Mouse (Mus musculus): ENCODE measurements at regions not wholly inside any gene's neighbourhood (a gene's known extent, or its start where the extent isn't known, plus 50 kb on each side); places are given as distances from the start of the nearest gene placed in this dataset.

GRCm38 (mm10) chr1:23462411-23462810, 64.8 kb upstream of the Ogfrl1 start:
- no peaks in the 10 kb centered on the region for H3K9me3 ChIP-seq (ENCODE audit: control insufficient read depth, insufficient read depth, low read depth, low read length)
- H3K9ac ChIP-seq (ENCODE audit: insufficient read depth, low read depth, low read length, poor library complexity, severe bottlenecking): no peak overlapping the region
- no peak for TF ChIP-seq MAFK (IDR thresholded peaks at IDR 0.05; ENCODE audit: insufficient read depth, low read depth, low read length)
- TF ChIP-seq ZNF384 (IDR thresholded peaks at IDR 0.05; ENCODE audit: low read depth, low read length): no peak
- TF ChIP-seq CHD2 (IDR thresholded peaks at IDR 0.05; ENCODE audit: low read depth, low read length): no peak
- TF ChIP-seq HCFC1 (IDR thresholded peaks at IDR 0.05; ENCODE audit: borderline replicate concordance, insufficient read depth, low read length): no peak
- TF ChIP-seq ZC3H11A (IDR thresholded peaks at IDR 0.05; ENCODE audit: borderline replicate concordance, low read depth, low read length): no peak
- H3K36me3 ChIP-seq (ENCODE audit: control insufficient read depth, insufficient read depth, low read length, poor library complexity, severe bottlenecking): no peaks in the 10 kb centered on the region
- no peak for DNase-seq (ENCODE audit: low read depth, low spot score)
- H3K4me3 ChIP-seq (ENCODE audit: insufficient read depth in 1 of 2, low read depth in 1 of 2, low read length in 2 of 2, poor library complexity in 1 of 2, severe bottlenecking in 1 of 2): no peak overlapping the region
- in situ Hi-C loops (cut with MboI; ENCODE audit: low sequenced_read_pairs in 2 of 2, unreplicated experiment in 2 of 2): no loop called here
- H3K4me1 ChIP-seq (ENCODE audit: control insufficient read depth in 2 of 2, insufficient read depth in 2 of 2, low read length in 2 of 2, poor library complexity in 1 of 2): no peaks in the 10 kb centered on the region
- no peak overlapping the region for H3K27ac ChIP-seq (ENCODE audit: insufficient read depth, low read depth, low read length, poor library complexity, severe bottlenecking)

- Histone ChIP-seq H3K36me3 (ENCODE audit: control insufficient read depth, insufficient read depth, low read length, poor library complexity, severe bottlenecking) (no peaks in the 10 kb centered on the region), H3K27ac (ENCODE audit: insufficient read depth, low read depth, low read length, poor library complexity, severe bottlenecking) (no peak overlapping the region), H3K9me3 (ENCODE audit: control insufficient read depth, insufficient read depth, low read depth, low read length) (no peaks in the 10 kb centered on the region), H3K9ac (ENCODE audit: insufficient read depth, low read depth, low read length, poor library complexity, severe bottlenecking) (no peak overlapping the region), H3K4me3 (ENCODE audit: insufficient read depth in 1 of 2, low read depth in 1 of 2, low read length in 2 of 2, poor library complexity in 1 of 2, severe bottlenecking in 1 of 2) (no peak overlapping the region), H3K4me1 (ENCODE audit: control insufficient read depth in 2 of 2, insufficient read depth in 2 of 2, low read length in 2 of 2, poor library complexity in 1 of 2) (no peaks in the 10 kb centered on the region)
- no peak for DNase-seq (ENCODE audit: low read depth, low spot score)
- no peak for TF ChIP-seq ZNF384 (IDR thresholded peaks at IDR 0.05; ENCODE audit: low read depth, low read length)
- TF ChIP-seq MAFK (IDR thresholded peaks at IDR 0.05; ENCODE audit: insufficient read depth, low read depth, low read length): no peak
- TF ChIP-seq HCFC1 (IDR thresholded peaks at IDR 0.05; ENCODE audit: borderline replicate concordance, insufficient read depth, low read length): no peak
- no peak for TF ChIP-seq ZC3H11A (IDR thresholded peaks at IDR 0.05; ENCODE audit: borderline replicate concordance, low read depth, low read length)
- in situ Hi-C loops (cut with MboI; ENCODE audit: low sequenced_read_pairs in 2 of 2, unreplicated experiment in 2 of 2): no loop called here
Observed at GRCm38 (mm10) chr1:23464081-23464480, 66.5 kb upstream of the Ogfrl1 start.

- in situ Hi-C loops (cut with MboI; ENCODE audit: low sequenced_read_pairs in 2 of 2, unreplicated experiment in 2 of 2): no loop called here
- Histone ChIP-seq H3K4me3 (ENCODE audit: insufficient read depth in 1 of 2, low read depth in 1 of 2, low read length in 2 of 2, poor library complexity in 1 of 2, severe bottlenecking in 1 of 2) (no peak overlapping the region), H3K4me1 (ENCODE audit: control insufficient read depth in 2 of 2, insufficient read depth in 2 of 2, low read length in 2 of 2, poor library complexity in 1 of 2) (no peaks in the 10 kb centered on the region), H3K36me3 (ENCODE audit: control insufficient read depth, insufficient read depth, low read length, poor library complexity, severe bottlenecking) (no peaks in the 10 kb centered on the region), H3K9ac (ENCODE audit: insufficient read depth, low read depth, low read length, poor library complexity, severe bottlenecking) (no peak overlapping the region), H3K9me3 (ENCODE audit: control insufficient read depth, insufficient read depth, low read depth, low read length) (no peaks in the 10 kb centered on the region), H3K27ac (ENCODE audit: insufficient read depth, low read depth, low read length, poor library complexity, severe bottlenecking) (no peak overlapping the region)
- TF ChIP-seq MAFK (IDR thresholded peaks at IDR 0.05; ENCODE audit: insufficient read depth, low read depth, low read length): no peak
- TF ChIP-seq ZC3H11A (IDR thresholded peaks at IDR 0.05; ENCODE audit: borderline replicate concordance, low read depth, low read length): no peak
- TF ChIP-seq HCFC1 (IDR thresholded peaks at IDR 0.05; ENCODE audit: borderline replicate concordance, insufficient read depth, low read length): no peak
- no peak for TF ChIP-seq ZNF384 (IDR thresholded peaks at IDR 0.05; ENCODE audit: low read depth, low read length)
- TF ChIP-seq CHD2 (IDR thresholded peaks at IDR 0.05; ENCODE audit: low read depth, low read length): no peak
- DNase-seq (ENCODE audit: low read depth, low spot score): no peak
Observed at GRCm38 (mm10) chr1:23466340-23466739, 68.8 kb upstream of the Ogfrl1 start.

GRCm38 (mm10) chr1:23467405-23467804, 69.8 kb upstream of the Ogfrl1 start:
- TF ChIP-seq CHD2 (IDR thresholded peaks at IDR 0.05; ENCODE audit: low read depth, low read length) (no peak), ZNF384 (IDR thresholded peaks at IDR 0.05; ENCODE audit: low read depth, low read length) (no peak), ZC3H11A (IDR thresholded peaks at IDR 0.05; ENCODE audit: borderline replicate concordance, low read depth, low read length) (no peak), MAFK (IDR thresholded peaks at IDR 0.05; ENCODE audit: insufficient read depth, low read depth, low read length) (no peak), HCFC1 (IDR thresholded peaks at IDR 0.05; ENCODE audit: borderline replicate concordance, insufficient read depth, low read length) (no peak)
- H3K4me1 ChIP-seq (ENCODE audit: control insufficient read depth in 2 of 2, insufficient read depth in 2 of 2, low read length in 2 of 2, poor library complexity in 1 of 2): no peaks in the 10 kb centered on the region
- H3K9ac ChIP-seq (ENCODE audit: insufficient read depth, low read depth, low read length, poor library complexity, severe bottlenecking): no peak overlapping the region
- H3K9me3 ChIP-seq (ENCODE audit: control insufficient read depth, insufficient read depth, low read depth, low read length): no peaks in the 10 kb centered on the region
- H3K4me3 ChIP-seq (ENCODE audit: insufficient read depth in 1 of 2, low read depth in 1 of 2, low read length in 2 of 2, poor library complexity in 1 of 2, severe bottlenecking in 1 of 2): no peak overlapping the region
- DNase-seq (ENCODE audit: low read depth, low spot score): no peak
- in situ Hi-C loops (cut with MboI; ENCODE audit: low sequenced_read_pairs in 2 of 2, unreplicated experiment in 2 of 2): no loop called here
- no peak overlapping the region for H3K27ac ChIP-seq (ENCODE audit: insufficient read depth, low read depth, low read length, poor library complexity, severe bottlenecking)
- H3K36me3 ChIP-seq (ENCODE audit: control insufficient read depth, insufficient read depth, low read length, poor library complexity, severe bottlenecking): no peaks in the 10 kb centered on the region

- Histone ChIP-seq H3K9ac (ENCODE audit: insufficient read depth, low read depth, low read length, poor library complexity, severe bottlenecking) (no peak overlapping the region), H3K4me1 (ENCODE audit: control insufficient read depth in 2 of 2, insufficient read depth in 2 of 2, low read length in 2 of 2, poor library complexity in 1 of 2) (no peaks in the 10 kb centered on the region), H3K27ac (ENCODE audit: insufficient read depth, low read depth, low read length, poor library complexity, severe bottlenecking) (no peak overlapping the region), H3K9me3 (ENCODE audit: control insufficient read depth, insufficient read depth, low read depth, low read length) (no peaks in the 10 kb centered on the region), H3K36me3 (ENCODE audit: control insufficient read depth, insufficient read depth, low read length, poor library complexity, severe bottlenecking) (no peaks in the 10 kb centered on the region), H3K4me3 (ENCODE audit: insufficient read depth in 1 of 2, low read depth in 1 of 2, low read length in 2 of 2, poor library complexity in 1 of 2, severe bottlenecking in 1 of 2) (no peak overlapping the region)
- no peak for DNase-seq (ENCODE audit: low read depth, low spot score)
- in situ Hi-C loops (cut with MboI; ENCODE audit: low sequenced_read_pairs in 2 of 2, unreplicated experiment in 2 of 2): loop anchor here in 1 of 2 experiments (10.0 kb wide), 1 partner anchor 156 kb away; no protein-coding TSS in a partner anchor
- TF ChIP-seq ZC3H11A (IDR thresholded peaks at IDR 0.05; ENCODE audit: borderline replicate concordance, low read depth, low read length) (no peak), CHD2 (IDR thresholded peaks at IDR 0.05; ENCODE audit: low read depth, low read length) (no peak), MAFK (IDR thresholded peaks at IDR 0.05; ENCODE audit: insufficient read depth, low read depth, low read length) (no peak), HCFC1 (IDR thresholded peaks at IDR 0.05; ENCODE audit: borderline replicate concordance, insufficient read depth, low read length) (no peak), ZNF384 (IDR thresholded peaks at IDR 0.05; ENCODE audit: low read depth, low read length) (no peak)
Observed at GRCm38 (mm10) chr1:23480776-23481320, 83.3 kb upstream of the Ogfrl1 start.
